Mouse (Mus musculus) liver, postnatal 0 days (tissue): ENCODE data around the gene Olfr229. TPM values are rescaled to one million over a fixed set of nuclear protein-coding genes. Genes with fewer than 3 reads are reported as not detected.
"Not testable (repeated sequence)": the region's sequence is repeated elsewhere in the genome, so short reads cannot be mapped to it uniquely, and the experiment has no call there.

ENCODE experiments used
- ATAC-seq: fragments of 200-750 bp; cut with Nextera tagmentation; 2 replicates; pipeline ENCODE4 v1.8.0; 2017; ENCODE audit warnings: mild to moderate bottlenecking, moderate library complexity
- DNase-seq: peaks from one replicate; pipeline ENCODE4 v3.0.0-alpha.2; 2016
- H3K27ac ChIP-seq: fragments of 300-500 bp; sonication (generic); 2 replicates; pipeline ENCODE4 v1.5.1; 2014; ENCODE audit warnings: antibody characterized with exemption, moderate library complexity, mild to moderate bottlenecking, low read depth
- H3K27me3 ChIP-seq: fragments of 300-500 bp; sonication (generic); 2 replicates; pipeline ENCODE4 v1.6.1; 2014; ENCODE audit warnings: low read length, control low read depth, mixed read lengths; ENCODE audit not compliant: insufficient read depth
- H3K36me3 ChIP-seq: fragments of 300-500 bp; sonication (generic); replicated peaks from 2 replicates; pipeline ENCODE4 v1.6.1; 2014; ENCODE audit warnings: mild to moderate bottlenecking, control low read depth, low read length, moderate library complexity, mixed read lengths; ENCODE audit not compliant: insufficient read depth
- H3K4me1 ChIP-seq: fragments of 300-500 bp; sonication (generic); 2 replicates; pipeline ENCODE4 v1.6.1; 2014; ENCODE audit warnings: antibody characterized with exemption, mild to moderate bottlenecking, control low read depth; ENCODE audit not compliant: insufficient read depth
- H3K4me2 ChIP-seq: fragments of 300-500 bp; sonication (generic); 2 replicates; pipeline ENCODE4 v1.6.1; 2014; ENCODE audit warnings: low read depth, mild to moderate bottlenecking, low read length, moderate library complexity, mixed read lengths
- H3K4me3 ChIP-seq: fragments of 300-500 bp; sonication (generic); 2 replicates; pipeline ENCODE4 v1.5.1; 2014; ENCODE audit warnings: low read depth, low read length
- H3K9ac ChIP-seq: fragments of 300-500 bp; sonication (generic); replicated peaks from 2 replicates; pipeline ENCODE4 v1.6.1; 2014; ENCODE audit warnings: mild to moderate bottlenecking, moderate library complexity
- H3K9me3 ChIP-seq: fragments of 300-500 bp; sonication (generic); 2 replicates; pipeline ENCODE4 v1.6.1; 2016; ENCODE audit warnings: mild to moderate bottlenecking, control low read depth, low read length, mixed read lengths
- CTCF ChIP-seq: sonication (generic); IDR thresholded peaks from 2 replicates; pipeline ENCODE4 v1.5.1; 2016; ENCODE audit warnings: antibody characterized with exemption, low read depth
- EP300 ChIP-seq: IDR thresholded peaks from 2 replicates; pipeline ENCODE4 v1.6.1; 2016; ENCODE audit warnings: antibody characterized with exemption, low read depth, mild to moderate bottlenecking
- WGBS: fragments of 180-500 bp; shearing (Covaris S2); extraction: QIAGEN DNeasy Blood & Tissue Kit; methylation state at CpG from one replicate; pipeline ENCODE4 v1.1.7; 2014; ENCODE audit not compliant: insufficient replicate concordance; 5-methylcytosine and 5-hydroxymethylcytosine counted together
- polyA plus RNA-seq: library from polyadenylated mRNA; unstranded; fragments of >200 nt; fragmentation: Nextera tagmentation; extraction: Ambion mirVana; gene quantifications from 2 replicates; pipeline ENCODE4 v1.2.1, GENCODE M21; 2015

Gene Olfr229
- polyA plus RNA-seq, 1 experiment from 2014 or later, result not detected

- ATAC-seq, result no peak
- Histone ChIP-seq H3K9me3 (no peaks in the 10 kb centered on the region), H3K27ac (no peak within 1 kb of the TSS), H3K4me2 (no peak within 1 kb of the TSS), H3K4me1 (no peaks in the 10 kb centered on the region), H3K9ac (no peak within 1 kb of the TSS), H3K27me3 (no peaks in the 10 kb centered on the region), H3K4me3 (no peak within 1 kb of the TSS), H3K36me3 (no peaks in the 10 kb centered on the region)
- no peak for DNase-seq
- 76% methylated on average over 1 of the region's 1 CpGs for WGBS
- TF ChIP-seq EP300, result no peak
- no peak for TF ChIP-seq CTCF
These were observed 30.1 kb downstream of the Olfr229 start, which contains the start of gene Olfr974 for GRCm38 (mm10) chr9:39937201-39937600. Olfr974 (plus strand) TSS chr9:39937501.

- Histone ChIP-seq H3K4me3 (no peak within 1 kb of the TSS), H3K9ac (no peak within 1 kb of the TSS), H3K4me1 (no peaks in the 10 kb centered on the region), H3K27me3 (no peaks in the 10 kb centered on the region), H3K36me3 (no peaks in the 10 kb centered on the region), H3K27ac (no peak within 1 kb of the TSS), H3K9me3 (no peaks in the 10 kb centered on the region), H3K4me2 (no peak within 1 kb of the TSS)
- no peak for DNase-seq
- TF ChIP-seq EP300, result no peak
- no peak for TF ChIP-seq CTCF
- WGBS, result 68% methylated on average over 1 of the region's 1 CpGs
- no peak for ATAC-seq
These were observed 44.8 kb downstream of the Olfr229 start, which contains the start of gene Olfr975 for GRCm38 (mm10) chr9:39951946-39952345. Olfr975 (minus strand) TSS chr9:39952046.

GRCm38 (mm10) chr9:39961033-39961432, 53.9 kb downstream of the Olfr229 start, which contains the start of gene Olfr976:
Olfr976 (minus strand) TSS chr9:39961133.
- not testable (repeated sequence) for H3K4me1 ChIP-seq, ATAC-seq

More at GRCm38 (mm10) chr9:39961033-39961432, 53.9 kb downstream of the Olfr229 start, which contains the start of gene Olfr976:
- not testable (repeated sequence) for H3K9ac ChIP-seq, H3K4me3 ChIP-seq, H3K27me3 ChIP-seq, H3K9me3 ChIP-seq, H3K27ac ChIP-seq, DNase-seq, H3K4me2 ChIP-seq, H3K36me3 ChIP-seq
- WGBS, result 66% methylated on average over 6 of the region's 9 CpGs

Other genes starting within 250 kb of the Olfr229 start
- not detected in 2 replicates for gene Olfr963, start 240.1 kb upstream of the Olfr229 start, polyA plus RNA-seq
- gene Olfr149, start 200.2 kb upstream of the Olfr229 start, polyA plus RNA-seq, result not detected in 2 replicates
- gene Olfr965, start 196.0 kb upstream of the Olfr229 start, polyA plus RNA-seq, result not detected in 2 replicates
- not detected in 2 replicates for gene Olfr150, start 176.4 kb upstream of the Olfr229 start, polyA plus RNA-seq
- not detected in 2 replicates for gene Olfr967, start 161.1 kb upstream of the Olfr229 start, polyA plus RNA-seq
- not detected in 2 replicates for gene Olfr968, start 124.1 kb upstream of the Olfr229 start, polyA plus RNA-seq
- not detected in 2 replicates for gene Olfr969, start 116.4 kb upstream of the Olfr229 start, polyA plus RNA-seq
- not detected in 2 replicates for gene Olfr970, start 98.5 kb upstream of the Olfr229 start, polyA plus RNA-seq
- gene Olfr971, start 70.5 kb upstream of the Olfr229 start, polyA plus RNA-seq, result not detected in 2 replicates
- not detected in 2 replicates for gene Olfr972, start 40.9 kb upstream of the Olfr229 start, polyA plus RNA-seq
- gene Olfr974, start 30.2 kb downstream of the Olfr229 start, polyA plus RNA-seq, result not detected in 2 replicates
- gene Olfr975, start 44.7 kb downstream of the Olfr229 start, polyA plus RNA-seq, result not detected in 2 replicates
- not detected in 2 replicates for gene Olfr976, start 53.8 kb downstream of the Olfr229 start, polyA plus RNA-seq
- not detected in 2 replicates for gene Olfr978, start 84.8 kb downstream of the Olfr229 start, polyA plus RNA-seq
- not detected in 2 replicates for gene Olfr979, start 96.1 kb downstream of the Olfr229 start, polyA plus RNA-seq
- gene Olfr980, start 102.2 kb downstream of the Olfr229 start, polyA plus RNA-seq, result not detected in 2 replicates
- gene Olfr981, start 114.1 kb downstream of the Olfr229 start, polyA plus RNA-seq, result not detected in 2 replicates
- not detected in 2 replicates for gene Olfr982, start 166.5 kb downstream of the Olfr229 start, polyA plus RNA-seq
- gene Olfr983, start 186.3 kb downstream of the Olfr229 start, polyA plus RNA-seq, result not detected in 2 replicates
- not detected in 2 replicates for gene Olfr984, start 206.9 kb downstream of the Olfr229 start, polyA plus RNA-seq
- not detected in 2 replicates for gene Olfr985, start 222.8 kb downstream of the Olfr229 start, polyA plus RNA-seq
- gene Tmem225, start 240.8 kb downstream of the Olfr229 start, polyA plus RNA-seq, result not detected in 2 replicates